Mouse (Mus musculus) limb, embryonic 10.5 days (tissue): ENCODE measurements around the gene Tsnax. TPM values are rescaled to one million over a fixed set of nuclear protein-coding genes. Genes with fewer than 3 reads are reported as not detected.

Experiments
- DNase-seq: peaks from one replicate; pipeline ENCODE4 v3.0.0-alpha.2; 2017; ENCODE audit warnings: low spot score
- H3K27ac ChIP-seq: fragments of 300-500 bp; sonication (generic); 2 replicates; pipeline ENCODE4 v1.5.1; 2016; ENCODE audit warnings: mild to moderate bottlenecking
- H3K27me3 ChIP-seq: fragments of 300-500 bp; sonication (generic); 2 replicates; pipeline ENCODE4 v1.6.1; 2016; ENCODE audit warnings: low read depth, mild to moderate bottlenecking; ENCODE audit not compliant: poor library complexity, severe bottlenecking
- H3K36me3 ChIP-seq: fragments of 300-500 bp; sonication (generic); 2 replicates; pipeline ENCODE4 v1.6.1; 2016; ENCODE audit warnings: mild to moderate bottlenecking, moderate library complexity
- H3K4me1 ChIP-seq: fragments of 300-500 bp; sonication (generic); 2 replicates; pipeline ENCODE4 v1.6.1; 2016
- H3K4me3 ChIP-seq: fragments of 300-500 bp; sonication (generic); 2 replicates; pipeline ENCODE4 v1.5.1; 2016; ENCODE audit warnings: mild to moderate bottlenecking, moderate library complexity
- H3K9me3 ChIP-seq: fragments of 300-500 bp; sonication (generic); replicated peaks from 2 replicates; pipeline ENCODE4 v1.6.1; 2016; ENCODE audit warnings: mild to moderate bottlenecking
- WGBS: fragments of 180-500 bp; shearing (Covaris S2); methylation state at CpG from one replicate; pipeline ENCODE4 v1.1.7; 2016; 5-methylcytosine and 5-hydroxymethylcytosine counted together
- polyA plus RNA-seq: library from polyadenylated mRNA; unstranded; fragments of >200 nt; fragmentation: Nextera tagmentation; extraction: Ambion mirVana; gene quantifications from 2 replicates; pipeline ENCODE4 v1.2.1, GENCODE M21; 2016

Gene Tsnax
- polyA plus RNA-seq, 1 experiment from 2014 or later: 141 TPM

- Histone ChIP-seq H3K4me3 (no peak overlapping the region), H3K36me3 (no peaks in the 10 kb centered on the region), H3K27me3 (peaks cover 24% of the 10 kb centered on the region), H3K27ac (no peak overlapping the region), H3K4me1 (peaks cover 14% of the 10 kb centered on the region), H3K9me3 (no peaks in the 10 kb centered on the region)
- no peak for DNase-seq
- 63% methylated on average over 5 of the region's 5 CpGs for WGBS
These were observed 36.4 kb downstream of the Tsnax start for GRCm38 (mm10) chr8:125049051-125049750.

DNA sequence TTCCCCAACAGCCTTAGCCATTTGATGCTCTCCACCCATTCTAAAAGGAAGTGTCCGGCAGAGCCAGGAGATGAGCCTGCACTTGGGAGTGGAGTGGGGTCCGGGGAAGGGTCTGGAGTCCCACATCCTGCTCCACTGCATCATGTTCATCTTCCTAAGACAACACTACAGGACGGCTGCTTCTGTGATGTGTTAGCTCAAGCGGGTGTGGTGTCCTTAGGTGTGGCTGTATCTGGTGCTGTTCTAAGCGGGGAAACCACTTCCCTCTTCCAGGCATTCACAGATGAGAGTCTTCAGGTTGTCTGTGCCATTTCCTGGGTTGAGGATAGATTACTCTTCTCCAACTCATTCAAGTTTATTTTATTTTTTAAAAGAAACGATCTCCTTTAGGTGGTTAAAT, 37.0 kb downstream of the Tsnax start:
- Histone ChIP-seq H3K36me3 (no peaks in the 10 kb centered on the region), H3K4me3 (no peak overlapping the region), H3K27ac (no peak overlapping the region), H3K27me3 (peaks cover 30% of the 10 kb centered on the region), H3K4me1 (peaks cover 18% of the 10 kb centered on the region), H3K9me3 (no peaks in the 10 kb centered on the region)
- no peak for DNase-seq
- WGBS: 90% methylated on average over 6 of the region's 6 CpGs

GRCm38 (mm10) chr8:125052026-125052425, 39.2 kb downstream of the Tsnax start:
- Histone ChIP-seq H3K36me3 (no peaks in the 10 kb centered on the region), H3K27ac (no peak overlapping the region), H3K4me3 (no peak overlapping the region), H3K4me1 (peaks cover 18% of the 10 kb centered on the region), H3K27me3 (peaks cover 41% of the 10 kb centered on the region), H3K9me3 (no peaks in the 10 kb centered on the region)
- WGBS: 41% methylated on average over 2 of the region's 2 CpGs
- DNase-seq: peak; percentile 88

- WGBS: 2% methylated on average over 65 of the region's 65 CpGs
- peak; percentile 69 for DNase-seq
- peak within 1 kb of the TSS; percentile 82 for H3K27ac ChIP-seq
These were observed 41.0 kb downstream of the Tsnax start, which contains the start of gene Disc1 for GRCm38 (mm10) chr8:125053505-125054435. TSS of gene Disc1 (plus strand) at chr8:125054195.

DNA sequence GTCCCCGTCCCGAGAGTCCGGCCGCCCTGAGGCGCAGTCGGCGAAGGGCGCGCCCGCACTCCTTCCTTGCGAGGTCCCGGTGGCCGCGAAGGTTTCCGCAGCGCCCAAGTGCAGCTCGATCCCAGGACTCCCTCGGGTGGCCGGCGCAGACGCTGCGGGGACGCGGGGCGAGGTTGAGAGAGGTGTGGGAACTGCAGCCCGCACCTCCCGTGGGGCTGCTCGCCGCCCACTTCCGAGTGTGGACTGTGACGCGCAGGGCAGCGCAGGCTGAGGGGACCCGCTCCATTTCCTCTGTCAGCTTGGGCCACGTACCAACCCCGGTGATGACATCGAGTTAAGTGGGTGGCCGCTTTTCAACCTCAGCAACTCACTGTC, 41.6 kb downstream of the Tsnax start:
- H3K9me3 ChIP-seq: no peaks in the 10 kb centered on the region
- no peaks in the 10 kb centered on the region for H3K36me3 ChIP-seq
- H3K27me3 ChIP-seq: peaks cover 41% of the 10 kb centered on the region
- WGBS: under 1% methylated on average over 38 of the region's 38 CpGs
- H3K27ac ChIP-seq: peak overlapping the region; percentile 82
- peak; percentile 55 for DNase-seq
- peak overlapping the region; percentile 72 for H3K4me3 ChIP-seq
- H3K4me1 ChIP-seq: peaks cover 14% of the 10 kb centered on the region

More at GRCm38 (mm10) chr8:125053505-125054435, 41.0 kb downstream of the Tsnax start, which contains the start of gene Disc1:
- Histone ChIP-seq H3K4me3 (peak within 1 kb of the TSS; percentile 72), H3K27me3 (peaks cover 41% of the 10 kb centered on the region), H3K4me1 (peaks cover 17% of the 10 kb centered on the region), H3K9me3 (no peaks in the 10 kb centered on the region), H3K36me3 (no peaks in the 10 kb centered on the region)

GRCm38 (mm10) chr8:125060904-125061303, 48.1 kb downstream of the Tsnax start:
- H3K27me3 ChIP-seq: peaks cover under 1% of the 10 kb centered on the region
- DNase-seq: no peak
- no peak overlapping the region for H3K27ac ChIP-seq
- WGBS: 89% methylated on average over 8 of the region's 8 CpGs
- no peaks in the 10 kb centered on the region for H3K36me3 ChIP-seq
- no peak overlapping the region for H3K4me3 ChIP-seq
- H3K9me3 ChIP-seq: no peaks in the 10 kb centered on the region
- no peaks in the 10 kb centered on the region for H3K4me1 ChIP-seq

GRCm38 (mm10) chr8:125065596-125065995, 52.8 kb downstream of the Tsnax start:
- Histone ChIP-seq H3K27me3 (no peaks in the 10 kb centered on the region), H3K4me3 (no peak overlapping the region), H3K27ac (no peak overlapping the region), H3K36me3 (no peaks in the 10 kb centered on the region), H3K9me3 (no peaks in the 10 kb centered on the region), H3K4me1 (peaks cover 28% of the 10 kb centered on the region)
- 85% methylated on average over 6 of the region's 6 CpGs for WGBS
- DNase-seq: no peak

- H3K27me3 ChIP-seq: no peaks in the 10 kb centered on the region
- DNase-seq: peak; percentile 72
- no peaks in the 10 kb centered on the region for H3K9me3 ChIP-seq
- no peaks in the 10 kb centered on the region for H3K36me3 ChIP-seq
- H3K4me3 ChIP-seq: no peak overlapping the region
- WGBS: 48% methylated on average over 12 of the region's 12 CpGs
- peaks cover 28% of the 10 kb centered on the region for H3K4me1 ChIP-seq
- H3K27ac ChIP-seq: peak overlapping the region; percentile 80
These were observed 54.3 kb downstream of the Tsnax start for GRCm38 (mm10) chr8:125066913-125067595.

- H3K4me1 ChIP-seq: peaks cover 28% of the 10 kb centered on the region
- no peaks in the 10 kb centered on the region for H3K36me3 ChIP-seq
- no peaks in the 10 kb centered on the region for H3K27me3 ChIP-seq
- H3K9me3 ChIP-seq: no peaks in the 10 kb centered on the region
- WGBS: 86% methylated on average over 9 of the region's 9 CpGs
- no peak overlapping the region for H3K4me3 ChIP-seq
- peak overlapping the region; percentile 80 for H3K27ac ChIP-seq
- no peak for DNase-seq
These were observed 54.8 kb downstream of the Tsnax start for GRCm38 (mm10) chr8:125067596-125067960.

GRCm38 (mm10) chr8:125068146-125068905, 55.5 kb downstream of the Tsnax start:
- H3K4me3 ChIP-seq: no peak overlapping the region
- 84% methylated on average over 6 of the region's 6 CpGs for WGBS
- no peaks in the 10 kb centered on the region for H3K36me3 ChIP-seq
- no peaks in the 10 kb centered on the region for H3K27me3 ChIP-seq
- H3K9me3 ChIP-seq: no peaks in the 10 kb centered on the region
- no peak for DNase-seq
- peaks cover 28% of the 10 kb centered on the region for H3K4me1 ChIP-seq
- peak overlapping the region; percentile 80; the same call in 1 of the 2 replicates for H3K27ac ChIP-seq

DNA sequence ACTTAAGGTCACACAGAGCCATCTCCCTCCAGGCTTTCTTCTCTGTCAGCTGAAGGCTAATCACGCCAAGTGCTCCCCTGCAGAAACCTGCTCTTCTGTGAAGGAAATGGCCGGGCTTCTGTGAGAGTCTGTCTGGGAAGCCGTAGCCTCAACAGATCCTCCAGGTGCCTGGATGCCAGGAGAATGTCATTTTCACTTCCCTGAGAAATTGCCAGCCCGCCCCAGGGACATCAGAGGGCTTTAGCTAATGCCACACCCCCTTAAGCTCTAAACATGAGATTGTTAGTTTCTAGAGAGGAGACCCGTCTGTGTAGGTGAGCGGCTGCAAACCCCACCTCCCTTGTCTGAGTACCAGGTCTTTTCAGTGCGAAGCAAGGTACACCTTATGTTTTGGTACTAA, 56.5 kb downstream of the Tsnax start:
- Histone ChIP-seq H3K27ac (no peak overlapping the region), H3K27me3 (no peaks in the 10 kb centered on the region), H3K36me3 (no peaks in the 10 kb centered on the region), H3K4me1 (peaks cover 28% of the 10 kb centered on the region), H3K9me3 (no peaks in the 10 kb centered on the region), H3K4me3 (no peak overlapping the region)
- no peak for DNase-seq
- WGBS: 62% methylated on average over 7 of the region's 7 CpGs

GRCm38 (mm10) chr8:125069733-125070132, 56.9 kb downstream of the Tsnax start:
- no peaks in the 10 kb centered on the region for H3K9me3 ChIP-seq
- no peak overlapping the region for H3K4me3 ChIP-seq
- H3K27me3 ChIP-seq: no peaks in the 10 kb centered on the region
- DNase-seq: no peak
- 49% methylated on average over 6 of the region's 6 CpGs for WGBS
- H3K27ac ChIP-seq: no peak overlapping the region
- no peaks in the 10 kb centered on the region for H3K36me3 ChIP-seq
- peaks cover 28% of the 10 kb centered on the region for H3K4me1 ChIP-seq
